In the genomic region with DNA sequence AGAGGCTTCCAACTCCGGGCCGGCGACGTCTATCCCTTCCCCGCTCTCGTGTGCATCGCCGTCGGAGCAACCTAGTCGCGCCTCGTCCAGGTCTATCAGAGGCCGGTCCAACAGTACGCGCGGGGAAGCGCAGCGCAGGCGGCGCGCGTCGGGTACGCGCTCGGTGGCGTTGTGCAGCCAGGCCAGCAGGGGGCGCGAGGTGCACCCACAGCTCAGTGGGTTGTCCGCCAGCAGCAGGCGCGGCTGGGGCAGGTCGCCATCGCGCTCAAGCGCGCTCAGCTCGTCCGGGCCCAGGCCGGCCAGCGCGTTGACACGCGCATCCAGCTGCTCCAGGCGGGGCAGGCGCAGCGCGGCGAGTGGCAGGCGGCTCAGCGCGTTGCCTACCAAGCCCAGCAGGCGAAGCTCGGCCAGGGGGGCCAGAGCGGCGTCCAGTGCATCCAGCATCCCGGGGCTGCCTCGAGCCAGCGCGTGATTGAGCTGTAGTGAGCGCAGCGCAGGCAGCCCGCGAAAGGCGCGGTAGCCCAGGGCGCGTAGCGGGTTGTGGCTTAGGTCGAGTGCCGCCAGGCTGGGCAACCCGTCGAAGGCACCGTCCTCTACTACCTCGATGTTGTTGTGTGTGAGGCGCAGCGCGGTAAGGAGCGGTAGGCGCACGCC, we compare ENCODE assay signal across 8 mouse cellular contexts. TPM values are rescaled to one million over a fixed set of nuclear protein-coding genes. Genes with fewer than 3 reads are reported as not detected.
DNase-seq lines count a peak whose midpoint lies in the region; ATAC-seq and TF ChIP-seq lines count a peak whose summit lies in the region.

No protein-coding gene starts in this region.

- H3K9ac ChIP-seq in forebrain, embryonic 11.5 days (ENCODE audit: low read length) = peak overlapping the region; percentile 53
- H3K9ac ChIP-seq in heart, embryonic 15.5 days = peak overlapping the region; percentile 45
- H3K9ac ChIP-seq in liver, adult 2 months (ENCODE audit: low read depth, low read length) = peak overlapping the region; percentile 84

- peak; percentile 97 for TF ChIP-seq CTCF in C2C12 (IDR thresholded peaks at IDR 0.05; ENCODE audit: control insufficient read depth, insufficient read depth, insufficient read length)
- TF ChIP-seq CTCF in liver, adult 2 months (IDR thresholded peaks at IDR 0.05; ENCODE audit: low read depth, low read length) = peak; percentile 96

- no peak overlapping the region for H3ac ChIP-seq in C2C12 (ENCODE audit: control insufficient read depth, insufficient read length, low read depth)

- peak; percentile 40 for DNase-seq in c-Kit-positive CD71-negative TER-119-negative erythroid progenitor cells, embryonic 14.5 days (ENCODE audit: low read depth)
- DNase-seq in forebrain, embryonic 11.5 days (ENCODE audit: low spot score) = peak; percentile 94
- DNase-seq in kidney, postnatal 10 days = peak; percentile 92
- peak; percentile 59 for DNase-seq in liver, adult 2 months (ENCODE audit: extremely low read depth, low read depth, low spot score)
- DNase-seq in spleen, postnatal 14 days (ENCODE audit: low spot score in 2 of 2) = peak; percentile 64 to 76

- H3K4me1 ChIP-seq in forebrain, embryonic 11.5 days (replicated peaks; ENCODE audit: control insufficient read depth, insufficient read depth, low read length) = peaks cover 11% of the 10 kb centered on the region
- peaks cover 20% of the 10 kb centered on the region for H3K4me1 ChIP-seq in heart, embryonic 15.5 days (replicated peaks)
- peaks cover 2% of the 10 kb centered on the region; the same call in 1 of the 2 replicates for H3K4me1 ChIP-seq in liver, adult 2 months (ENCODE audit: control insufficient read depth, insufficient read depth, low read length)

- H3K9me3 ChIP-seq in forebrain, embryonic 11.5 days (ENCODE audit: control insufficient read depth, low read length) = no peaks in the 10 kb centered on the region
- no peaks in the 10 kb centered on the region for H3K9me3 ChIP-seq in heart, embryonic 15.5 days (replicated peaks)

- peak; percentile 90 for ATAC-seq in forebrain, embryonic 11.5 days (replicated peaks; ENCODE audit: low FRiP score)
- ATAC-seq in heart, embryonic 15.5 days (replicated peaks; ENCODE audit: insufficient number of reproducible peaks, insufficient read depth, low FRiP score, low read depth) = peak; percentile 79
- 0 out of 2 replicates have a peak, but pooled peaks have one; percentile 48 for ATAC-seq in monocyte, adult 5-6 weeks (replicated peaks; ENCODE audit: insufficient number of reproducible peaks, low FRiP score, low TSS enrichment, poor library complexity, severe bottlenecking)

- no peaks in the 10 kb centered on the region for H3K79me3 ChIP-seq in C2C12 (ENCODE audit: low read depth)

- H3K79me2 ChIP-seq in C2C12 (ENCODE audit: control insufficient read depth, insufficient read depth) = no peaks in the 10 kb centered on the region
- H3K79me2 ChIP-seq in liver, adult 2 months (ENCODE audit: control insufficient read depth, insufficient read depth, low read length) = no peaks in the 10 kb centered on the region

- no peak overlapping the region for H3K4me3 ChIP-seq in C2C12 (ENCODE audit: insufficient read depth, poor library complexity, severe bottlenecking)
- peak overlapping the region; percentile 39 for H3K4me3 ChIP-seq in forebrain, embryonic 11.5 days (ENCODE audit: low read depth, low read length)
- H3K4me3 ChIP-seq in heart, embryonic 15.5 days = peak overlapping the region; percentile 57
- peak overlapping the region; percentile 72 for H3K4me3 ChIP-seq in liver, adult 2 months (ENCODE audit: insufficient read depth, low read depth, low read length)

- peaks cover 60% of the 10 kb centered on the region for H3K27me3 ChIP-seq in C2C12 (ENCODE audit: control insufficient read depth, insufficient read depth, insufficient read length)
- peaks cover 48% of the 10 kb centered on the region for H3K27me3 ChIP-seq in forebrain, embryonic 11.5 days (ENCODE audit: control insufficient read depth, insufficient read depth, low read length)
- peaks cover 94% of the 10 kb centered on the region for H3K27me3 ChIP-seq in heart, embryonic 15.5 days
- H3K27me3 ChIP-seq in liver, adult 2 months (ENCODE audit: control insufficient read depth, insufficient read depth, low read length) = peaks cover 6% of the 10 kb centered on the region; the same call in 1 of the 2 replicates

- no peak overlapping the region for H3K27ac ChIP-seq in forebrain, embryonic 11.5 days (ENCODE audit: low read depth, low read length)
- no peak overlapping the region for H3K27ac ChIP-seq in heart, embryonic 15.5 days
- H3K27ac ChIP-seq in liver, adult 2 months (replicated peaks; ENCODE audit: insufficient read depth, low read depth, low read length) = peak overlapping the region; percentile 49

- H3K36me3 ChIP-seq in C2C12 (ENCODE audit: control insufficient read depth, insufficient read depth) = no peaks in the 10 kb centered on the region
- no peaks in the 10 kb centered on the region for H3K36me3 ChIP-seq in forebrain, embryonic 11.5 days (ENCODE audit: control insufficient read depth, insufficient read depth, low read length)
- H3K36me3 ChIP-seq in heart, embryonic 15.5 days = no peaks in the 10 kb centered on the region
- no peaks in the 10 kb centered on the region for H3K36me3 ChIP-seq in liver, adult 2 months (ENCODE audit: control insufficient read depth, insufficient read depth, low read length)

- WGBS in forebrain, embryonic 11.5 days = under 1% methylated on average over 81 of the region's 81 CpGs
- WGBS in heart, embryonic 15.5 days = under 1% methylated on average over 81 of the region's 81 CpGs
- WGBS in liver, adult 2 months = 1% methylated on average over 81 of the region's 81 CpGs

- no peak for TF ChIP-seq POLR2A in liver, adult 2 months (IDR thresholded peaks at IDR 0.05; ENCODE audit: extremely low read depth, insufficient read depth, low read length)

- peak overlapping the region; percentile 86 for H3K4me2 ChIP-seq in forebrain, embryonic 11.5 days (ENCODE audit: low read depth, low read length, severe bottlenecking)
- H3K4me2 ChIP-seq in heart, embryonic 15.5 days = peak overlapping the region; percentile 97

TF ChIP-seq in C2C12, 6 proteins besides CTCF, POLR2A, EP300 and RAD21:
- TF ChIP-seq MAX (IDR thresholded peaks at IDR 0.05) = no peak
- TF ChIP-seq FOSL1 (IDR thresholded peaks at IDR 0.05; ENCODE audit: insufficient read depth, low read length, poor library complexity, severe bottlenecking) = no peak
- no peak for TF ChIP-seq CEBPB (IDR thresholded peaks at IDR 0.05; ENCODE audit: low read depth)
- no peak for TF ChIP-seq MYOD1 (IDR thresholded peaks at IDR 0.05; ENCODE audit: control insufficient read depth, insufficient read length, low read depth)
- no peak for TF ChIP-seq MYOG (IDR thresholded peaks at IDR 0.05; ENCODE audit: control insufficient read depth, extremely low read depth, insufficient read length)
- no peak for TF ChIP-seq USF1 (IDR thresholded peaks at IDR 0.05; ENCODE audit: low read depth)

RNA-seq across cellular contexts. Expression of a gene that starts 1.1 kb away (rescaled TPM):
- not detected for polyA plus RNA-seq in C2C12 (2012; fragmentation: generic; extraction: Trizol)
- polyA plus RNA-seq in forebrain, embryonic 11.5 days (2014; fragmentation: Nextera tagmentation; extraction: Ambion mirVana) = 0.20 and 0.29 TPM in 2 replicates
- 2.1 and 3.3 TPM in 2 replicates for polyA plus RNA-seq in heart, embryonic 15.5 days (2015; fragmentation: Nextera tagmentation; extraction: Ambion mirVana)
- 1.9 and 2.8 TPM in 2 replicates for total RNA-seq in liver, adult 2 months (2014; rRNA removed)
- polyA plus RNA-seq in liver, adult 2 months (2012; rRNA removed) = 6.3 and 6.4 TPM in 2 replicates
- 0.68 TPM in 1 of 3 replicates, not detected in the others for total RNA-seq in monocyte, adult 5-6 weeks (2017)

Comparison
In these comparisons a context has a peak if more than half of its experiments do, and no peak if none do; other contexts are left out.
1. DNase-seq: peak in every context shown above with its lines; median percentile 94 in forebrain, embryonic 11.5 days; 92 in kidney, postnatal 10 days; 70 in spleen, postnatal 14 days; 59 in liver, adult 2 months; 40 in c-Kit-positive CD71-negative TER-119-negative erythroid progenitor cells, embryonic 14.5 days.